Mouse (Mus musculus) liver, adult 2 months (tissue): ENCODE data around the gene Adam22. TPM values are rescaled to one million over a fixed set of nuclear protein-coding genes. Genes with fewer than 3 reads are reported as not detected.
"Not testable (repeated sequence)": the region's sequence is repeated elsewhere in the genome, so short reads cannot be mapped to it uniquely, and the experiment has no call there.

Source experiments
- DNase-seq: peaks from one replicate; pipeline ENCODE4 v3.0.0-alpha.2; 2011; ENCODE audit warnings: low read depth, low spot score; ENCODE audit errors: extremely low read depth
- H3K27ac ChIP-seq: fragments of 200-500 bp; replicated peaks from 2 replicates; pipeline ENCODE4 v1.5.1; 2012; ENCODE audit warnings: low read depth, mild to moderate bottlenecking, control low read depth, inconsistent platforms, low read length; ENCODE audit not compliant: insufficient read depth
- H3K27me3 ChIP-seq: fragments of 200-500 bp; 2 replicates; pipeline ENCODE4 v1.6.1; 2012; ENCODE audit warnings: mild to moderate bottlenecking, moderate library complexity, low read length, inconsistent platforms; ENCODE audit not compliant: control insufficient read depth, insufficient read depth
- H3K36me3 ChIP-seq: fragments of 200-500 bp; 2 replicates; pipeline ENCODE4 v1.6.1; 2012; ENCODE audit warnings: low read length, inconsistent platforms; ENCODE audit not compliant: control insufficient read depth, insufficient read depth
- H3K4me1 ChIP-seq: fragments of 200-500 bp; 2 replicates; pipeline ENCODE4 v1.6.1; 2011; ENCODE audit warnings: low read length; ENCODE audit not compliant: control insufficient read depth, insufficient read depth
- H3K4me3 ChIP-seq: fragments of 200-500 bp; 2 replicates; pipeline ENCODE4 v1.5.1; 2011; ENCODE audit warnings: low read depth, mild to moderate bottlenecking, control low read depth, low read length, moderate library complexity; ENCODE audit not compliant: insufficient read depth
- H3K79me2 ChIP-seq: fragments of 200-500 bp; 2 replicates; pipeline ENCODE4 v1.6.1; 2012; ENCODE audit warnings: inconsistent platforms, mild to moderate bottlenecking, low read length, moderate library complexity; ENCODE audit not compliant: control insufficient read depth, insufficient read depth
- H3K9ac ChIP-seq: fragments of 200-500 bp; 2 replicates; pipeline ENCODE4 v1.6.1; 2012; ENCODE audit warnings: low read depth, mild to moderate bottlenecking, control low read depth, inconsistent platforms, low read length
- CTCF ChIP-seq: fragments of 200-500 bp; IDR thresholded peaks from 2 replicates; pipeline ENCODE4 v1.5.1; 2011; ENCODE audit warnings: low read depth, low read length, control low read depth
- POLR2A ChIP-seq: fragments of 200-500 bp; IDR thresholded peaks from 2 replicates; pipeline ENCODE4 v1.6.1; 2011; ENCODE audit warnings: low read length, control low read depth; ENCODE audit not compliant: insufficient read depth; ENCODE audit errors: extremely low read depth
- WGBS: fragments of 180-500 bp; shearing (Covaris S2); methylation state at CpG from one replicate; pipeline ENCODE4 v1.1.7; 2018; 5-methylcytosine and 5-hydroxymethylcytosine counted together
- polyA plus RNA-seq: library from polyadenylated mRNA; depleted of rRNA; stranded (reverse); fragments of >200 nt; gene quantifications from 2 replicates; pipeline ENCODE4 v1.2.3, GENCODE M21; 2012; rRNA removed
- total RNA-seq: library from RNA; depleted of rRNA; stranded (reverse); fragments of >200 nt; gene quantifications from 2 replicates; pipeline ENCODE4 v1.2.3, GENCODE M21; 2014; rRNA removed

The Adam22 gene
- total and polyA plus RNA-seq, 2 experiments, result 0.01 to 0.55 TPM

- Histone ChIP-seq H3K27me3 (no peaks in the 10 kb centered on the region), H3K4me3 (no peak overlapping the region), H3K36me3 (peaks cover 3% of the 10 kb centered on the region; the same call in 1 of the 2 replicates), H3K9ac (no peak overlapping the region), H3K4me1 (peaks cover 7% of the 10 kb centered on the region), H3K79me2 (no peaks in the 10 kb centered on the region; the same call in 1 of the 2 replicates), H3K27ac (no peak overlapping the region)
- 89% methylated on average over 4 of the region's 4 CpGs for WGBS
- TF ChIP-seq POLR2A (no peak), CTCF (no peak)
- no peak for DNase-seq
Observed at GRCm38 (mm10) chr5:8053827-8054226, 314.1 kb downstream of the Adam22 start.

DNA sequence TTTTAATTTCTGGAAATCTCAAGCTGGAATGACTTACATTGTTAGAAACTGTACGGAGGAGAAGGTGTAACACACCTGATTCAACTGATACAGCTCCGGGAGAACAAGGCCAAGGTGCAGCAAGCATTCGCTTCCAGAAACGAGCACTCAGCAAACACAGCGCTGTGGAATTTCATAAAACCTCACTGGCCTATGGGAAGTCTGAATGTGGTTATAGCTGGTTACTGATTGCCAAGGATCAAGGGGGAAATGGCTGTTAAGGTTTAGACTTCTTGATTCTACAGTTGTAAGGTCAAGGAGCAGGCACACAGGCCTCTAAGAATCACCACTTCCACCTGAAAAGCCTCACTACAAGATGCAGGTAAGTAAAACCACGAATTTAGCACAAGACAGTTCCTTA lies 322.1 kb downstream of the Adam22 start, which contains the start of gene Sri:
Sri (plus strand) TSS at position 224 of the 400 bp plus-strand sequence.
- Histone ChIP-seq H3K27me3 (no peaks in the 10 kb centered on the region), H3K36me3 (no peaks in the 10 kb centered on the region), H3K9ac (no peak within 1 kb of the TSS), H3K79me2 (no peaks in the 10 kb centered on the region), H3K27ac (no peak within 1 kb of the TSS), H3K4me1 (no peaks in the 10 kb centered on the region), H3K4me3 (no peak within 1 kb of the TSS)
- WGBS, result 64% methylated on average over 6 of the region's 6 CpGs
- DNase-seq, result no peak
- TF ChIP-seq POLR2A, result no peak
- TF ChIP-seq CTCF, result no peak

DNA sequence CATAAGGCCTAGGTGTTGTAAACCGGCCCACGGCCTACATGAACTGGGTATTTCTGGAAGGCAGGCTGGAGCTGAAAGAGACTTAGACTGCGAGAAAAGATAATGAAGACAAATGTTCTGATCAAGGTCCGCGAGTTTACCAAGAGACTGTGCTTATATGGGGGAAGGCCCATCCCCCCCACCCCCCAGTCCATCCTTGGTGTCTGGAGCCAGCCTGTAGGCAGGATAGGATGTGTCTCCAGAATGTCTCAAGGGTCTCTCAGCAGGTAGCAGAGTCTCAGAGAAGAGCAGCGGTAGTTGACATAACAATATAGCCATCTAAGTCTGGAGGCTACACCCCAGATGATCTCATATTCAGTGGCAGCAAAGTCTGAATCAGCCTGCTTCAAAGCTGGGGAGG lies 333.4 kb downstream of the Adam22 start:
- DNase-seq, H3K4me3 ChIP-seq, H3K79me2 ChIP-seq, H3K27ac ChIP-seq, H3K4me1 ChIP-seq, H3K9ac ChIP-seq, H3K36me3 ChIP-seq, H3K27me3 ChIP-seq: not testable (repeated sequence)
- WGBS, result 94% methylated on average over 6 of the region's 6 CpGs

Other genes with a start within 250 kb of the Adam22 start
- gene Dbf4, start 54.6 kb upstream of the Adam22 start, total RNA-seq, result 1.7 and 2.3 TPM in 2 replicates
- gene Dbf4, start 54.6 kb upstream of the Adam22 start, polyA plus RNA-seq, result 1.4 and 1.8 TPM in 2 replicates
- gene Slc25a40, start 54.7 kb upstream of the Adam22 start, total RNA-seq, result 4.2 and 4.4 TPM in 2 replicates
- 0.62 and 0.66 TPM in 2 replicates for gene Slc25a40, start 54.7 kb upstream of the Adam22 start, polyA plus RNA-seq